Mouse (Mus musculus) liver, adult 2 months (tissue): Measurements from ENCODE around the gene Igsf23. TPM values are rescaled to one million over a fixed set of nuclear protein-coding genes. Genes with fewer than 3 reads are reported as not detected.

Source experiments
- DNase-seq: peaks from one replicate; pipeline ENCODE4 v3.0.0-alpha.2; 2011; ENCODE audit warnings: low read depth, low spot score; ENCODE audit errors: extremely low read depth
- H3K27ac ChIP-seq: fragments of 200-500 bp; replicated peaks from 2 replicates; pipeline ENCODE4 v1.5.1; 2012; ENCODE audit warnings: low read depth, mild to moderate bottlenecking, control low read depth, inconsistent platforms, low read length; ENCODE audit not compliant: insufficient read depth
- H3K27me3 ChIP-seq: fragments of 200-500 bp; 2 replicates; pipeline ENCODE4 v1.6.1; 2012; ENCODE audit warnings: mild to moderate bottlenecking, moderate library complexity, low read length, inconsistent platforms; ENCODE audit not compliant: control insufficient read depth, insufficient read depth
- H3K36me3 ChIP-seq: fragments of 200-500 bp; 2 replicates; pipeline ENCODE4 v1.6.1; 2012; ENCODE audit warnings: low read length, inconsistent platforms; ENCODE audit not compliant: control insufficient read depth, insufficient read depth
- H3K4me1 ChIP-seq: fragments of 200-500 bp; 2 replicates; pipeline ENCODE4 v1.6.1; 2011; ENCODE audit warnings: low read length; ENCODE audit not compliant: control insufficient read depth, insufficient read depth
- H3K4me3 ChIP-seq: fragments of 200-500 bp; 2 replicates; pipeline ENCODE4 v1.5.1; 2011; ENCODE audit warnings: low read depth, mild to moderate bottlenecking, control low read depth, low read length, moderate library complexity; ENCODE audit not compliant: insufficient read depth
- H3K79me2 ChIP-seq: fragments of 200-500 bp; 2 replicates; pipeline ENCODE4 v1.6.1; 2012; ENCODE audit warnings: inconsistent platforms, mild to moderate bottlenecking, low read length, moderate library complexity; ENCODE audit not compliant: control insufficient read depth, insufficient read depth
- H3K9ac ChIP-seq: fragments of 200-500 bp; 2 replicates; pipeline ENCODE4 v1.6.1; 2012; ENCODE audit warnings: low read depth, mild to moderate bottlenecking, control low read depth, inconsistent platforms, low read length
- CTCF ChIP-seq: fragments of 200-500 bp; IDR thresholded peaks from 2 replicates; pipeline ENCODE4 v1.5.1; 2011; ENCODE audit warnings: low read depth, low read length, control low read depth
- POLR2A ChIP-seq: fragments of 200-500 bp; IDR thresholded peaks from 2 replicates; pipeline ENCODE4 v1.6.1; 2011; ENCODE audit warnings: low read length, control low read depth; ENCODE audit not compliant: insufficient read depth; ENCODE audit errors: extremely low read depth
- WGBS: fragments of 180-500 bp; shearing (Covaris S2); methylation state at CpG from one replicate; pipeline ENCODE4 v1.1.7; 2018; 5-methylcytosine and 5-hydroxymethylcytosine counted together
- polyA plus RNA-seq: library from polyadenylated mRNA; depleted of rRNA; stranded (reverse); fragments of >200 nt; gene quantifications from 2 replicates; pipeline ENCODE4 v1.2.3, GENCODE M21; 2012
- total RNA-seq: library from RNA; depleted of rRNA; stranded (reverse); fragments of >200 nt; gene quantifications from 2 replicates; pipeline ENCODE4 v1.2.3, GENCODE M21; 2014

The Igsf23 gene
- total and polyA plus RNA-seq, 2 experiments: 0.09 to 0.78 TPM

DNA sequence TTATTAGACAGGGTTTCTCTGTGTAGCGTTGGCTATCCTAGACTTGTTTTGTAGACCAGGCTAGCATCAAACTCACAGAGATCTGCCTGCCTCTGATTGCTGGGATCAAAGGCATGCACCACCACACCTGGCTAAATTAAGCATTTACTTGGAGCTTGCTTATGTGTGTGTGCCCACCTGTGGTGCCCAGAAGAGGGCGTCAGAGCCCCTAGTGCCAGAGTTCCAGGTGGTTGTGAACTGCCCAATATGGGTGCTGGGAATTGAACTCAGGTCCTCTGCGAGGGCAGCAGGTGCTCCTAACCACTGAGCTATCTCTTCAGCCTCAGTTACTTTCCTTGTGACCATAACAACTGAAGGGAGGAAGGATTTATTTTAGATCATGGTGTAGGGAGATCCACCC, 18.6 kb upstream of the Igsf23 start:
- no peak overlapping the region for H3K27ac ChIP-seq
- 71% methylated on average over 3 of the region's 3 CpGs for WGBS
- TF ChIP-seq CTCF: no peak
- TF ChIP-seq POLR2A: no peak
- no peaks in the 10 kb centered on the region; the same call in 1 of the 2 replicates for H3K4me1 ChIP-seq
- H3K79me2 ChIP-seq: no peaks in the 10 kb centered on the region
- DNase-seq: no peak
- H3K4me3 ChIP-seq: no peak overlapping the region
- H3K27me3 ChIP-seq: no peaks in the 10 kb centered on the region
- no peaks in the 10 kb centered on the region for H3K36me3 ChIP-seq
- H3K9ac ChIP-seq: no peak overlapping the region

DNA sequence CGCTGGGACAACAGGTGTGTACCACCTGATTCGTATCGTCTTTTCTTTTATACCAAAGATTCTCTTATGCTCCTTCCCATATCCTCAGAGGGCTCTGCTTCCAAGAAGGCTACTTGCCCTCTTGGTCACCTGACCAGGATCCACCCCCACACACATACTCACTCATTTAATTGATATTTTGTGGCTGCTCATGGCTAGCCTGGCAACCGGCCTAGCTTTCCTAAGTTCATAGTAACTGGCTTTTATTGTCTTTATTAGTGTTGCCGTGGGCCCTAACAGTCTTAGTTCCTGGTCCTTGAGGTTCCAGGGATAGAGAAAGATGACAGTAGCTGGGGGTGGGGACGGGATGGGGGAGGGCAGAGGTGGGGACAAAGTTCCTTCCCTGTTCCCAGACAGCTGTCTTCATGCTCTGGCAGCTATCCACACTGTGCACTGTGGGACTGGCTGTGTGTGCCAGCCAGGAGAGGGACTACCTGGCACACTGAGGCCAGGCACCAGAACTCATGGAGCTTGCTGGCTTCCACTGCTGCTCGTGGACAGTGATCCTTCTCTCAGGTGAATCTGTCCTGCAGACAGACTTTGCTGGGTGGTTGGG, 14.5 kb upstream of the Igsf23 start, which contains the start of gene Ceacam20:
Gene Ceacam20 (plus strand): TSS at position 428 of the 595 bp plus-strand sequence.
- no peak within 1 kb of the TSS for H3K4me3 ChIP-seq
- no peak within 1 kb of the TSS for H3K27ac ChIP-seq
- no peaks in the 10 kb centered on the region; the same call in 1 of the 2 replicates for H3K4me1 ChIP-seq
- no peak for TF ChIP-seq CTCF
- TF ChIP-seq POLR2A: no peak
- H3K9ac ChIP-seq: no peak within 1 kb of the TSS
- H3K27me3 ChIP-seq: no peaks in the 10 kb centered on the region
- no peaks in the 10 kb centered on the region for H3K36me3 ChIP-seq
- 54% methylated on average over 7 of the region's 7 CpGs for WGBS
- DNase-seq: peak; percentile 74
- H3K79me2 ChIP-seq: no peaks in the 10 kb centered on the region

DNA sequence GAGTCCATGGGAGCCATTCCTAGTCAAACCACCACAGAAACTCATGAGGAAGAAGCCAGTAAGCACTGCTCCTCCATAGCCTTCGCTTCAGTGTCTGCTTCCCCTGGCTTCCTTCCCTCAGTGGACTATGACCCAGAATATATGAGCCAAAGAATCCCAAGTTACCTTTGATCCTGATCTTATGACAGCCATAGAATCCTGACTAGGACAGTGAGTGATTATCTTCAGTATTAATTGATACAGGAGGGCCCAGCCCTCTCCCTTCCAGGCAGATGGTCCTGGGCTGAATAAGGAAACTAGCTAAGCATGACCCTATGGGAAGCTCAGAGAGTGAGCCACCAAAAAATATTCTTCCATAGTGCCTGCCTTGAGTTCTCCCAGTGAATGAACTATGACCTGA, 11.9 kb upstream of the Igsf23 start:
- TF ChIP-seq CTCF (no peak), POLR2A (no peak)
- no peak for DNase-seq
- Histone ChIP-seq H3K4me1 (no peaks in the 10 kb centered on the region; the same call in 1 of the 2 replicates), H3K9ac (no peak overlapping the region), H3K36me3 (no peaks in the 10 kb centered on the region), H3K27ac (no peak overlapping the region), H3K4me3 (no peak overlapping the region), H3K27me3 (no peaks in the 10 kb centered on the region), H3K79me2 (no peaks in the 10 kb centered on the region)
- WGBS: 86% methylated on average over 1 of the region's 1 CpGs

DNA sequence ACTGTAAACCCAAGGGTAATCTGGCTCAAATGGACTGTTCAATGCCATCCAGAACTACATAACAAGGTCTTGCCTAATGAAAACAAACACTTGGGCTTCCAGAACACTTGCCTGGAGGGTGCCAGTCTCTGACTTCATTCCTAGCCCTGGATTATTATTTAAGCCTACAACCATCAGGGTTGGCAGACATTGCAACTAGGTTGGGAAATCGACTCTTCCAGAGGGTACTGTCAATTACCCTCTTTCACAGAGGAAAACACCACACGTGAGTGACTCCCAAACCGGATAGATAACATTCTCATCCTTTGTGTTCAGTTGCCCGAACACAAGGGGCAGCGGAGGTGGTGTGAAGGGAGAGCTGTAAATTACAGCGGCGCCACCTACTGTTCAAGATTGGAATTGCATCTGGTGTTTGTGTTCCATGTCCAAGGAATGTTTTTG, 5.8 kb upstream of the Igsf23 start:
- Histone ChIP-seq H3K27ac (no peak overlapping the region; the same call in 1 of the 2 replicates), H3K27me3 (no peaks in the 10 kb centered on the region), H3K4me3 (no peak overlapping the region), H3K4me1 (peaks cover 17% of the 10 kb centered on the region), H3K9ac (no peak overlapping the region), H3K36me3 (no peaks in the 10 kb centered on the region), H3K79me2 (no peaks in the 10 kb centered on the region)
- peak; percentile 99 for DNase-seq
- peak; percentile 86 for TF ChIP-seq CTCF
- no peak for TF ChIP-seq POLR2A
- WGBS: 0% methylated on average over 7 of the region's 7 CpGs

DNA sequence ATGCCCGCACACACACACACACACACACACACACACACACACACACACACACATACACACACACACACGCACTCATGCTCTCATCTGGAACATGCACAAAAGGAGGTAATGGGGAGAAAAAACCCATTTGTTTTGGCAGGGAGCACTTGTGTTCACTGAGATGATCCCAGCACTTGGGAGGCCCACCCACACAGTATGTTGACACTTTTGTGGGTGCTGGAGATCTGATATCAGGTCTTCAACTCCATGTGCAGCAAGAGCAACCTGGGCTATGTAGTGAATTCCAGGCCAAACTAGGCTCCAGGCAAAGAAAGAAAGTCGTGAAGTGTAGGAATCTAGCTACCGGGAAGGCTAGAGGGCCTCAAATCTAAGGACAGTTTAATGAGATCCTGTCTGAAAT, 5.3 kb upstream of the Igsf23 start:
- no peaks in the 10 kb centered on the region for H3K27me3 ChIP-seq
- H3K79me2 ChIP-seq: no peaks in the 10 kb centered on the region
- no peaks in the 10 kb centered on the region for H3K36me3 ChIP-seq
- WGBS: 27% methylated on average over 4 of the region's 4 CpGs
- no peak overlapping the region for H3K4me3 ChIP-seq
- peak overlapping the region; percentile 11; the same call in 1 of the 2 replicates for H3K9ac ChIP-seq
- no peak for DNase-seq
- H3K27ac ChIP-seq: peak overlapping the region; percentile 87
- peaks cover 17% of the 10 kb centered on the region for H3K4me1 ChIP-seq
- TF ChIP-seq CTCF (no peak), POLR2A (no peak)

DNA sequence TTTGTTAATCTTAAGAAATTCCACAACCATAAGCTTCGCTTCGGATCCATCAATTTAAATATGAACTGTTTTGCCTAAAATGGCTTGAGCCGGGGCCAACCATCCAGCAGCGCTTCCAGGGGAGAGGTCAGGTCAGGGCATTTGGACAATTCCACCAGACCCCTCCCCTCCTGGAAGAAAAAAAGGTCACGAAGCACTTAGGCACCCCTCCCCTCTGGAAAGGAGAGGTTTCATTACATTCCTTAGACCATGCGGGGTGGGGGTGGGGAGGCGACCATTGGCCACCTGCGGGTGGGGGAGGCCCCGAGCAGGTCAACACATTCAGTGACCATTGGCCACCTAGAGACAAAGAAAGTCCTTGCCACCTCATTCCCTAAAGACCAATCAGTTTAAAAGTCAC, 2.5 kb upstream of the Igsf23 start:
- TF ChIP-seq CTCF: no peak
- TF ChIP-seq POLR2A: no peak
- H3K27me3 ChIP-seq: no peaks in the 10 kb centered on the region
- H3K79me2 ChIP-seq: no peaks in the 10 kb centered on the region
- H3K4me3 ChIP-seq: no peak overlapping the region
- H3K27ac ChIP-seq: peak overlapping the region; percentile 48
- DNase-seq: no peak
- H3K4me1 ChIP-seq: peaks cover 21% of the 10 kb centered on the region
- WGBS: 59% methylated on average over 9 of the region's 9 CpGs
- H3K36me3 ChIP-seq: no peaks in the 10 kb centered on the region
- no peak overlapping the region for H3K9ac ChIP-seq
